Mouse (Mus musculus) heart, postnatal 0 days (tissue): ENCODE results near the gene Alg12.

Experiments
- CTCF ChIP-seq: IDR thresholded peaks from 2 replicates; pipeline ENCODE4 v1.5.1; 2016; ENCODE audit warnings: antibody characterized with exemption, control low read depth, low read depth
- EP300 ChIP-seq: IDR thresholded peaks from 2 replicates; pipeline ENCODE4 v1.6.1; 2016; ENCODE audit warnings: antibody characterized with exemption, low read depth

DNA sequence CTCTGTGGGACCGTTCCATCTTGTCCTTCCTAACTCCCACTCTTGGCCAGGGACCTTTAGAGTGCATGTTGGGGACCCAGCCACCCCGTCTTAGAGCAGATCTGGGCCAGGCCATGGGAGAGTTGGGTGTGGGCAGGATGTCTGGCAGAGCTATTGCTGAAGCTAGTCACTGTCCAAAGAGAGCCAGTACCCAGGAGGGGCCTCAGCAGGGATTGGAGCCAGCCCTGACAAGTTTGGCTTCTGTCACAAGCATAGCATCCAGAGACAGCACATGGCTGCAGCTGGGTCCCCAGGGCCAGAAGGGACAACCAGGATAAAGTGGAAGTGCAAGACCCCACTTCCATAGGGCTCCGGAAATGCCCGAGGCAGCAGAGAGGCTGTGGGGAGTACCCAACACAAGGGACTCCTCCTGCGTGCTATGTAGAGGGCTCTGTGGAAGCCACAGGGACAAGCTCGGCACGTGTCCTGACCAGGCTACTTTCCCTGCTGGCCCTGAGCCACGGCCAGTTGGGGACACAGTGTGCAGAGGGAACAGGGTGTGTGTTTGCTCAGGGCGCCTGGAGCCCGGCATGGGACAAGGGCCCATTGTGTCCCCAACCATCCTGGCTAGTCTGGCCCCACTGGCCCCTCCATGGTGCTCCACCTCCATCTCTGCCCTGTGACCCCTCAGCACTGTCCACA is 31.2 kb upstream of the Alg12 start:
- TF ChIP-seq CTCF (no peak), EP300 (peak; percentile 94; the same call in 1 of the 2 replicates)
